Mouse (Mus musculus) hindbrain, embryonic 11.5 days (tissue): Measurements from ENCODE around the gene Atp8b5. TPM values are rescaled to one million over a fixed set of nuclear protein-coding genes. Genes with fewer than 3 reads are reported as not detected.
A peak's percentile ranks its signal among the peaks of the same experiment; 100 is the strongest.

Source experiments
- ATAC-seq: fragments of 200-750 bp; cut with Nextera tagmentation; 2 replicates; pipeline ENCODE4 v1.8.0; 2017; ENCODE audit warnings: mild to moderate bottlenecking, moderate TSS enrichment, moderate library complexity; ENCODE audit not compliant: low FRiP score
- DNase-seq: peaks from one replicate; pipeline ENCODE4 v3.0.0-alpha.2; 2015; ENCODE audit warnings: low spot score
- H3K27ac ChIP-seq: fragments of 300-500 bp; sonication (generic); 2 replicates; pipeline ENCODE4 v1.5.1; 2014; ENCODE audit warnings: mild to moderate bottlenecking, low read depth, low read length
- H3K27me3 ChIP-seq: fragments of 300-500 bp; sonication (generic); 2 replicates; pipeline ENCODE4 v1.6.1; 2014; ENCODE audit warnings: mild to moderate bottlenecking, low read length, moderate library complexity, mixed read lengths; ENCODE audit not compliant: control insufficient read depth, insufficient read depth
- H3K36me3 ChIP-seq: fragments of 300-500 bp; sonication (generic); 2 replicates; pipeline ENCODE4 v1.6.1; 2014; ENCODE audit warnings: mild to moderate bottlenecking, low read length, moderate library complexity, mixed read lengths; ENCODE audit not compliant: control insufficient read depth, insufficient read depth
- H3K4me1 ChIP-seq: fragments of 300-500 bp; sonication (generic); replicated peaks from 2 replicates; pipeline ENCODE4 v1.6.1; 2014; ENCODE audit warnings: low read length, mixed read lengths; ENCODE audit not compliant: control insufficient read depth, insufficient read depth
- H3K4me2 ChIP-seq: fragments of 300-500 bp; sonication (generic); replicated peaks from 2 replicates; pipeline ENCODE4 v1.6.1; 2014; ENCODE audit warnings: mild to moderate bottlenecking, low read depth, low read length
- H3K4me3 ChIP-seq: fragments of 300-500 bp; sonication (generic); 2 replicates; pipeline ENCODE4 v1.5.1; 2014; ENCODE audit warnings: low read depth, low read length
- H3K9ac ChIP-seq: fragments of 300-500 bp; sonication (generic); 2 replicates; pipeline ENCODE4 v1.6.1; 2014; ENCODE audit warnings: low read depth, low read length
- H3K9me3 ChIP-seq: fragments of 300-500 bp; sonication (generic); 2 replicates; pipeline ENCODE4 v1.6.1; 2016; ENCODE audit warnings: low read length; ENCODE audit not compliant: control insufficient read depth
- WGBS: fragments of 180-500 bp; shearing (Covaris S2); extraction: QIAGEN DNeasy Blood & Tissue Kit; methylation state at CpG from one replicate; pipeline ENCODE4 v1.1.7; 2014; 5-methylcytosine and 5-hydroxymethylcytosine counted together
- polyA plus RNA-seq: library from polyadenylated mRNA; unstranded; fragments of >200 nt; fragmentation: Nextera tagmentation; extraction: Ambion mirVana; gene quantifications from 2 replicates; pipeline ENCODE4 v1.2.1, GENCODE M21; 2014

Atp8b5 gene
- polyA plus RNA-seq, 1 experiment from 2014 or later = 0.23 TPM

- H3K9me3 ChIP-seq = no peaks in the 10 kb centered on the region
- 0 out of 2 replicates have a peak, but pooled peaks cover 3% of the 10 kb centered on the region for H3K4me1 ChIP-seq
- H3K27me3 ChIP-seq = no peaks in the 10 kb centered on the region
- H3K4me3 ChIP-seq = no peak overlapping the region
- ATAC-seq (no peak), DNase-seq (peak; percentile 49)
- H3K4me2 ChIP-seq = no peak overlapping the region
- WGBS = 21% methylated on average over 7 of the region's 7 CpGs
- H3K27ac ChIP-seq = peak overlapping the region; percentile 51; the same call in 1 of the 2 replicates
- no peaks in the 10 kb centered on the region for H3K36me3 ChIP-seq
- no peak overlapping the region for H3K9ac ChIP-seq
Measured at GRCm38 (mm10) chr4:43248026-43248425, 18.9 kb upstream of the Atp8b5 start.

- Histone ChIP-seq H3K9me3 (no peaks in the 10 kb centered on the region), H3K4me2 (no peak overlapping the region), H3K9ac (no peak overlapping the region), H3K4me3 (no peak overlapping the region), H3K27me3 (no peaks in the 10 kb centered on the region), H3K4me1 (0 out of 2 replicates have a peak, but pooled peaks cover 3% of the 10 kb centered on the region), H3K36me3 (no peaks in the 10 kb centered on the region), H3K27ac (peak overlapping the region; percentile 51; the same call in 1 of the 2 replicates)
- WGBS = 66% methylated on average over 2 of the region's 2 CpGs
- ATAC-seq (no peak), DNase-seq (no peak)
Measured at GRCm38 (mm10) chr4:43248909-43249308, 18.1 kb upstream of the Atp8b5 start.

GRCm38 (mm10) chr4:43251269-43251668 is 15.7 kb upstream of the Atp8b5 start:
- ATAC-seq (no peak), DNase-seq (no peak)
- Histone ChIP-seq H3K4me2 (no peak overlapping the region), H3K4me3 (no peak overlapping the region), H3K27me3 (no peaks in the 10 kb centered on the region), H3K36me3 (no peaks in the 10 kb centered on the region), H3K4me1 (0 out of 2 replicates have a peak, but pooled peaks cover 3% of the 10 kb centered on the region), H3K9ac (no peak overlapping the region), H3K27ac (no peak overlapping the region), H3K9me3 (no peaks in the 10 kb centered on the region)
- 87% methylated on average over 6 of the region's 6 CpGs for WGBS

- ATAC-seq = no peak
- no peak overlapping the region for H3K9ac ChIP-seq
- no peaks in the 10 kb centered on the region for H3K27me3 ChIP-seq
- WGBS = 100% methylated on average over 2 of the region's 2 CpGs
- no peak for DNase-seq
- H3K9me3 ChIP-seq = no peaks in the 10 kb centered on the region
- no peak overlapping the region for H3K4me3 ChIP-seq
- no peak overlapping the region for H3K4me2 ChIP-seq
- H3K27ac ChIP-seq = no peak overlapping the region
- H3K4me1 ChIP-seq = no peaks in the 10 kb centered on the region
- H3K36me3 ChIP-seq = peaks cover 3% of the 10 kb centered on the region; the same call in 1 of the 2 replicates
Measured at GRCm38 (mm10) chr4:43257040-43257439, 9.9 kb upstream of the Atp8b5 start.

GRCm38 (mm10) chr4:43258556-43258955 is 8.4 kb upstream of the Atp8b5 start:
- no peak for DNase-seq
- Histone ChIP-seq H3K9ac (no peak overlapping the region), H3K36me3 (peaks cover 3% of the 10 kb centered on the region; the same call in 1 of the 2 replicates), H3K27me3 (no peaks in the 10 kb centered on the region), H3K4me1 (no peaks in the 10 kb centered on the region), H3K9me3 (no peaks in the 10 kb centered on the region), H3K4me2 (no peak overlapping the region), H3K27ac (no peak overlapping the region), H3K4me3 (no peak overlapping the region)
- ATAC-seq = no peak
- 95% methylated on average over 4 of the region's 4 CpGs for WGBS

- H3K9ac ChIP-seq = no peak overlapping the region
- no peaks in the 10 kb centered on the region for H3K27me3 ChIP-seq
- H3K36me3 ChIP-seq = peaks cover 3% of the 10 kb centered on the region; the same call in 1 of the 2 replicates
- DNase-seq = no peak
- no peak overlapping the region for H3K4me3 ChIP-seq
- no peak overlapping the region for H3K4me2 ChIP-seq
- H3K27ac ChIP-seq = no peak overlapping the region
- no peaks in the 10 kb centered on the region for H3K9me3 ChIP-seq
- 80% methylated on average over 3 of the region's 3 CpGs for WGBS
- no peak for ATAC-seq
- no peaks in the 10 kb centered on the region for H3K4me1 ChIP-seq
Measured at GRCm38 (mm10) chr4:43259435-43259834, 7.5 kb upstream of the Atp8b5 start.

- H3K4me3 ChIP-seq = no peak overlapping the region
- H3K9ac ChIP-seq = no peak overlapping the region
- no peak overlapping the region for H3K27ac ChIP-seq
- ATAC-seq (no peak), DNase-seq (no peak)
- H3K4me1 ChIP-seq = no peaks in the 10 kb centered on the region
- no peak overlapping the region for H3K4me2 ChIP-seq
- no peaks in the 10 kb centered on the region for H3K27me3 ChIP-seq
- 79% methylated on average over 5 of the region's 5 CpGs for WGBS
- H3K9me3 ChIP-seq = no peaks in the 10 kb centered on the region
- H3K36me3 ChIP-seq = peaks cover 3% of the 10 kb centered on the region; the same call in 1 of the 2 replicates
Measured at GRCm38 (mm10) chr4:43260096-43260495, 6.9 kb upstream of the Atp8b5 start.

- WGBS = 94% methylated on average over 6 of the region's 6 CpGs
- Histone ChIP-seq H3K36me3 (peaks cover 3% of the 10 kb centered on the region; the same call in 1 of the 2 replicates), H3K4me2 (no peak overlapping the region), H3K9ac (no peak overlapping the region), H3K27me3 (no peaks in the 10 kb centered on the region), H3K4me1 (no peaks in the 10 kb centered on the region), H3K9me3 (no peaks in the 10 kb centered on the region), H3K27ac (no peak overlapping the region), H3K4me3 (no peak overlapping the region)
- DNase-seq (no peak), ATAC-seq (no peak)
Measured at GRCm38 (mm10) chr4:43262821-43263220, 4.1 kb upstream of the Atp8b5 start.

GRCm38 (mm10) chr4:43266146-43266545 is 813 bp upstream of the Atp8b5 start:
- H3K27me3 ChIP-seq = no peaks in the 10 kb centered on the region
- H3K4me1 ChIP-seq = no peaks in the 10 kb centered on the region
- no peak overlapping the region for H3K27ac ChIP-seq
- H3K9ac ChIP-seq = no peak overlapping the region
- ATAC-seq (no peak), DNase-seq (no peak)
- H3K4me2 ChIP-seq = no peak overlapping the region
- no peak overlapping the region for H3K4me3 ChIP-seq
- no peaks in the 10 kb centered on the region for H3K36me3 ChIP-seq
- H3K9me3 ChIP-seq = no peaks in the 10 kb centered on the region
- 61% methylated on average over 2 of the region's 2 CpGs for WGBS
